Mouse (Mus musculus) CH12F3 (cell line): ENCODE data around the gene Atp6v1b1.
"Not testable (repeated sequence)": the region's sequence is repeated elsewhere in the genome, so short reads cannot be mapped to it uniquely, and the experiment has no call there.

Experiments
- in situ Hi-C: fragments of 300-500 bp; cut with MboI; formaldehyde crosslinking; loops from 2 replicates; pipeline ENCODE4 v1.14.3; 2020; ENCODE audit warnings: low sequenced_read_pairs

Atp6v1b1 gene

DNA sequence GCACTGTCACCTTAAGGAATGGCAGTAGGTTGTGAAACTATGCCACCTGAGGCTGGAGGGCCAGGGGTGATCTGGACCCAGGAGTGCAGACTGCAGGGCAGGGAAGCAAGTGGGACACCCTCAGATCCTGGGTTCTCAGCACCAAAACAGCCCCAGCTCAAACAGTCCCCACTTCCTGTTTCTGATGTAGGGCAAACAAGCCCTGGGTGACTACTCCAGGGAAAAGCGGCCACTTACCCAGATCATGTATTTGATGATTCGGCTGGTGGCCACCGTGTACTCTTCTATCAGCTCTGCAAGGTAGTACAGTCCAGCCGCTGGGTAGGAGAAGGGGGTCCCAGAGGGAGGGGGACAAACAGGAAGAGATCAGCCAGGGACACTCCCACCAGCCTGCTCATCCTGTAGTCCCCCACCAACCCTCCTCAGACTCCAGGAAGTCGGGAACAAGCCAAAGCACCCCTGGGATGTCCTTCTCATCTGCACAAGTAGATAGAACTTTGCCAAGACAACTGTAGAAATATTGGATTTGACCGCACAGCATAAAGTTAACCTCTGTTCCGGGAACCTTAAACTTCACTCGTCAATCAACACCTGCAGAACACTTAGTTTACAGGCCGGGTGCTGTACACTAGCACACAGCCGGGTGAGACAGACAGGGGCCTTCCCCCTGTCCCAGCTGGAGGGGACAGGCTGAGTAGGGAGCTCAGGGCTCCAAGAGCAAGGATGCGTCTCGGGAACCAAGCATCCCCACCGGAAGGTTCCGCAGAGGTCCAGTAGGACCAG lies 32.2 kb downstream of the Atp6v1b1 start:
- in situ Hi-C loops: no loop called here

DNA sequence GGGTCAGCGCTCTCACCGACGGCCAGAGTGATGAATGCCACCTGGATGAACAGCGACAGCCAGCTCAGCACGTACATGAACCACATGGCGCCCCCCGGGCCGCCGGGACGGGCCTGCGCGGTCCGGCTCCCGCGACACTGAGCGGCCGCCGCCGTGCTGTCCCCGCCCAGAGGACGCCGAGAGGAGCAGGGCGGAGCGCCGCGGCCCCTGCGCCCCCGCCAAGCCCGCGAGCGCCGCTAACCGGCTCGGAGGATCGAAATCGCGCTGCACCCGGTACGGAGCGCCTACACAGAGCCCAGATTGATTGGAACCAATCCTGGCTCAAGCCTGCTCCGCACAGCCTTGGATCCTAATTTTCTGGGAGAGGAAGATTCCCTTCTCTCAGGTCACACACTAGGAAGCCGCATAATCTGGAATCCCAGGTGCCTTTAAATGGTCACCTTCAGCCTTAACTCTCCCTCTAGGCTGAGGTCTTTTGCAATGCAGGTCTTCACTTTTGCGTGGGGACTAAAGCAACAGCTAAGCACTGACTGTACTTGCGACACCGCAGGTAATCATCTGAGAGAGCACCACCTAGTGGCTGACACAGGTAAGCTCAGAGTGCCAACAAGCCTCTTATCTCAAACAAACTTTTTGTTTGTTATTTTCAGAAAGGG lies 33.0 kb downstream of the Atp6v1b1 start, which contains the start of gene Tex261:
Gene Tex261, minus strand, starts transcription at position 176 of the 656 bp plus-strand sequence.
- in situ Hi-C loops: no loop called here

DNA sequence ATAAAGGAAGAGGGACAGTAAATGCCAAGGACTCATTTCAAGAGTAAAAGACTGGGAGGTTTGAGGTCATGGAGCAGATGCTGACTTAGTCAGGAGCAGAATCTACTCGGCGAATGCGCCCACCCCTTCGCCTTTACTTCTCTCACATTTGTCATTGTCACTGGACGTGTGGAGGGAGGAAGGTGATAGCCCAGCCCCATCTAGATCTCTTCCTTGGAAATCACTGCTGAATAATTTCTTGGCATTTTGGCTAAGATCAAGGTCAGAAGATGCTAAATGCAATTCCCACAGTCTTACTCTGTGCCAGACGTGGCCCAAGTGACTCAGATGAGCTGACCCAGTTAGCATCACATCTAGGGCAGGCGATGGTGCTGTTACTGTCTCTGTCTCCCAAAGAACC lies 35.5 kb downstream of the Atp6v1b1 start:
- in situ Hi-C loops: no loop called here

DNA sequence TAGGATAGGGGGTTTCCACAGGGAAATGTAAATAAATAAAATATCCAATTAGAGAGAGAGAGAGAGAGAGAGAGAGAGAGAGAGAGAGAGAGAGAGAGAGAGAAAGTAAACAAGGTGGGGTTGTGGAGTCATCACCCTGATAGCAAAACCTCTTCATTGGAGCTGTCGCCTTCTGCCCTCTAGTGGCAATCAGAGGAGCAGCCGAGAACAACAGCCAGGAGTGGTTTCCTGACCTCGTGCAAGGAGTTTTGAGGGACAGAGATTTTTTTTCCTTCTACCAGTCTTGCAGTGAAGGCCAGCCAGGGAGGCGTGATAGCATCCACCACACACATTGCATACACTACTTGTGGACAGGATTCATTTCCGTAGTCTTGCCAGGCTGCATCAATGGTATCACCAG lies 36.2 kb downstream of the Atp6v1b1 start:
- in situ Hi-C loops: no loop called here

DNA sequence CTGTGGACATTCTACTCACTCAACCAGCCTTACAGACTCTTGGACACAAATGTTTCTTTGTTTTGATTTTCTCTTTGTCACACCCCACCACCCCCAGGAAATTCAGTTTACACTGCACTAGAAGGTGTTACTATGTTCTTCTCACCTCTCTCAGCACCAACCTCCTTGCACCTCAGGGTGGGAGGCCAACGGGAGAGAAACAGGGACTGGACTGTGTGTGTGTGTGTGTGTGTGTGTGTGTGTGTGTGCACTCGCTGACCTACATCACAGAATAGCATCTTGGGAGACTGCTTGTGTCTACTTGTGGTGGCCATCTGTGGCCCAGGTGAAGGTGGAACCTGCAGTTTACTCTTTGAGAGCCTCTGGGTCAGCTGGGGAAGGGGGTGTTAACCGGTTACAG lies 43.6 kb downstream of the Atp6v1b1 start:
- in situ Hi-C loops: no loop called here

DNA sequence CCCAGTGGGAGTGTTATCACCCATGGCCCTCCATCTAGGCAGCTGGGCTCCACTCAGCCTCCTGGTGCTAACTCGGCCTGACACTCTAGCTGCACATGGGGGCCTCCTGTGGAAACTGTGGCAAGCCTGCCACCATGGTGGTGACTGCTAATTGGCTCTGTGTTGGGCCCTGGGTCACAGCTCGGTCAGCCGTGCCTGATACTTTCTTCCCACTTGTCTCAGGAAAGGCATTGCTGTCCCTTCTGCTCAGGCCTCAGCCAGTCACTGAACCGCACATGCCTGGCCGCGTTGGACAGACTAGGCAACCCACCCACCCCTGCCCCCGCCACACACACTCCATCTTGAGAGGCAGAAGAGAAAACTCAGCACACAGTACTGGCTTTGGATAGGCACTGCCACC lies 45.8 kb downstream of the Atp6v1b1 start:
- in situ Hi-C loops: no loop called here

DNA sequence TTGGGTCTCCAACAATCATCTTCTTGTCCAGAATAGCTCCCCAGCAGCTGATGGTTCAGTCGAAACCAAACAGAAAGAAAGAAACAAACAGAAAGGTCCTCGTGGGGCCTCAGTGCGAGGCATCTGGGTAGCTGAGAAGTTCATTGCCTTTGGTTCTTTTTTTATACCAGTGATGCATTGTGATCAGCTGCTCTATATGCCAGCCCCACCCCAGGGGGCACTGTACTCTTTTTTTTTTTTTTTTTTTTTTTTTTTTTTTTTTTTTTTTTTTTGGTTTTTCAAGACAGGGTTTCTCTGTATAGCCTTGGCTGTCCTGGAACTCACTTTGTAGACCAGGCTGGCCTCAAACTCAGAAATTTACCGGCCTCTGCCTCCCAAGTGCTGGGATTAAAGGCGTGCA lies 47.7 kb downstream of the Atp6v1b1 start:
- in situ Hi-C loops: not testable (repeated sequence)

DNA sequence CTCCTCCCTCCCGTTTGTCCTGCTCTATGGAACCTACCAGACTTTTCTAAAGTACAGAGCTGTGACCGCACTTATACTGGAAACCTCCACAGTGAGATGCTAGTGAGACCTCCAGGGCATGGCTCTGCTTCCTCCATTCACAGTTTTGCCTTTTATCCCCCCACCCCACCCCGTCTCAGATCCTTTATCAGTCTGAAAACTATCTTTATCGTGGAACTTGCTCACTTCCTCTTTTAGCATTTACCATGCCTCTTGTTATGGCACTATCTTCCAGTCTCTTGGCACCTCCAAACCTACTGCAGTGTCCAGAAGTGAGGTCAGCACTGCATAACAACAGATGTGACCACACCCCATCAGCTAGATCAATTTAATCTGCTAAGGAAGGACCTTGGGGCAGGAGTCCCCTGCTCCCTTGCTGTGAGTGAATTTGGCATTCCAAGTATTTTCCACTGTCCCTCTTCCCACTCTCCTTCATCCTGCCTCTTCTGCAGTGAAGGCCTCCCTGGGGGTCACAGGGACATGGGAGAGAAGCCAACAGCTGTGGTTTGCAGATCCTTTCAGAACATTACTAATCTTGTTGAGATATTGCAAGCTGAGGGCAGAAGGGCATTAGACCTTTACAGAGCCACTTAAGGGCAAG lies 48.6 kb downstream of the Atp6v1b1 start:
- in situ Hi-C loops: no loop called here

DNA sequence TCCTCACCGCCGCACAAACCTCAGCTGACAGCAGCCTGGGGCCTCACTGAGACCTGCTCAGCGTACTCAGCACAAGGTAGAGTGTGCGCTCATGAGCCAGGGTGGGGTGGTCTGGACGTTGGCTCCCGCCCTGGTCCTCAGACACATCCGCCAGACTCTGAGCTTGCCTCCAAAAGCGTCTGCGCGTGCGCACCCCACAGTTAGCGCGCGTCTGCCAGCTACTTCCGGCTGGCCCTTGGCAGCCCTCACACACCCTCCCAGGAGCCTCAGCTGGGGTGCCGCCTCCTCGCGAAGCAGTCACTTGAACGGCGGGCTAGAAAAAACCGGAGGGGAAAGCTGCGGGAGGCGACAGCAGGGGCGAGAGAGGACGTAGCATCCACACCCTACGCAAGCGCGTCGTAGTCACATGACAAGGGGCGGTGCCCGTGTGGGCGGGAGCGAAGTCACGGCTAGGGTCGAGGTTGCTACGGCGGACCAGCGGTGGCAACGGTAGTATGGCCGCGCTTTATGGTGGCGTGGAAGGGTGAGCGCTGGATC lies 52.0 kb downstream of the Atp6v1b1 start, which contains the start of gene Nagk:
Gene Nagk, plus strand, starts transcription at position 223 of the 537 bp plus-strand sequence.
- in situ Hi-C loops: no loop called here

DNA sequence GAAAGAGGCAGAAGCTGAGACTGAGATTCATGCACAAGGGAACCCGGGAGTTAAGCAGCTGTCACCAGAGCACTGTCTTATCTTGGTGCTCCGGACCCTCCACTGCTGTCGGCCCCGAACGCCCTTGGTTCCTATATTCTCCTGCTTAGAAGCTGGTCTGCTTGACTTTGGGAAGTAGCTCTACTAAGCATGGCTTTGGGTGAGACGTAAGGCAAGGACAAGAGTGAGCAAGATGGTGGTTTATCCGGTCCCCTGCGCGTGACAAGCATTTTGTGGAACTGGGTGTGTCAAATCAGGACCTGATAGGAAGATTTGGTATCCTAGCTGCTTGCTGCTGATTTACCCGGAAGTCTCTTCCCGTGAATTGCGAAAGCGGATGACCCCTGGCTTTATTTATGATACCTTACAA lies 52.7 kb downstream of the Atp6v1b1 start:
- in situ Hi-C loops: no loop called here

DNA sequence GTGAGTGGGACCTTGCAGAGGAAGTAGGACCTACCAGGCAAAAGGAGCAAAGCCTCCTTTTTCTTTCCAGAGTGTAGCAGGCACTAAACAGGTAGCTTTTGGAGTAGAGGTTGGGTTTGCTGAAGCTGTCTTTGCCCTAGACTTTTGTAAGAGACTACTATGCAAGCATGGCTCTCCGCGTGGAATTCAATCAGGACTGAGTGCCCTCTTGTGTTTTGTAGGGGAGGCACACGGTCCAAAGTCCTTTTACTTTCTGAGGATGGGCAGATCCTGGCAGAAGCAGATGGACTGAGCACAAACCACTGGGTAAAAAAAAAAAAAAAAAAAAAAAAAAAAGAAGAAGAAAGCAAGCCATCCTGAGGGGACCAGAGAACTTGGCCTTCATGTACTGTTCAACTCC lies 53.9 kb downstream of the Atp6v1b1 start:
- in situ Hi-C loops: no loop called here

DNA sequence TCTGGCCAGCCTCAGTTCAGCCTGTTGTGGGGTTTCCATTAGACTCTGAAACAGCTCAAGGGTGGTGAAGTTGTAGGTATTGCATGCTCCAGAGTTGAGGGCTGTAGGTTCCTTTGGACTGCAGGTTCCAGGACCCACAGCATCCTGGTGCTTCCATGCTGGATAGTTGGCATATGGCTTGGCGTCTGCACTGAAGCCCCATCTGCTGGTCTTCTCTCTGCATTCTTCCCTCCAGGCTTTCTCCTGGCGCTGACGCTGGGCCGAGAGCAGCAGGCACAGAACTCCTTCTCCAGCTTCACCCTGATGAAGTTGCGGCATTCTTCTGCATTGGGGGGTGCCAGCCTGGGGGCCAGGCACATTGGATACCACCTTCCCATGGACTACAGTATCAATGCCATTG lies 59.2 kb downstream of the Atp6v1b1 start:
- in situ Hi-C loops: no loop called here

DNA sequence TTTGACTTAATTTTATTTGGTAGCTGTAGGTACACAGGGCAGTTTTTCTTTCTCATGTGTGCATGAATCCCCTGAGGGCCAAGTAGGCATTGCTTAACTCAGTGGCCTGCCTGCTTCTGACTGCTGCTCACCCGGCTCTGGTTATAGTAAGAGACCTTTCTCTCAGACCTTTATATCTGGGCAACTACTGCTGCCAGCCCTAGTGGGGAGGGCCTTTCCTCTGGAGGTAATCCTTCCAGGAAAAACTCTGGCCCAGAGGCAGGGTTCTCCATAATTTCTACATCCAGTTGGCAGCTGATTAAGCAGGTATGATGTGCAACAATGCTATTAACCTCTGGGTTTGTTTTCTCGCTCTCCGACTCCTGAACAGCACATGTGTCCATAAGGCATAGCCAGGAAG lies 60.1 kb downstream of the Atp6v1b1 start:
- in situ Hi-C loops: no loop called here
